10 mouse cellular contexts compared by ENCODE assay signal in the genomic region with DNA sequence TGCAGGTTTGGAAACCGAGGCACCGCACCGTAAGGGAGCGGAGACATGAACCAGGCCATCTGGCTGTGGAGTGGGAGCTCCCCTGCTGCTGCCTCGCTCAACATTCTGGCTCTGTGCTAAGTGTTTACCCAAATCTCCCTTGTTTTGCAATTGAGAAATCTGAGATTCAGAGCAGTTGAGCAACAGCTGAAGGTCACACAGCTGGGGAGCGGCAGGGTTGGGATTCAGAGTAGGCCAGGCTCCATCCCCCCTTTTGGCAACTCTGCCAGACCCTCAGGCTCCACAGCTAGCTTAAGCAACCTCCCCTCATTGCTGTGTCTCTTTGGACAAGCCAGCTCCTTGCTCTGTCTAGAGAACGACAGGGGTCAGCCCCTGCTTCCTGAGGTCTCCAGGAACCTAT. TPM values are rescaled to one million over a fixed set of nuclear protein-coding genes. Genes with fewer than 3 reads are reported as not detected.
DNase-seq lines count a peak whose midpoint lies in the region; ATAC-seq lines count a peak whose summit lies in the region.
"Had no signal": no experiment of that assay in that cellular context is flagged by ENCODE, and none has a peak within 500 bp of the region (broad histone marks: within the 10 kb centered on the region; RNA-seq: fewer than 3 reads in every experiment).

No protein-coding gene starts in this region.

- H3K4me2 ChIP-seq in embryonic facial prominence, embryonic 14.5 days (ENCODE audit: low read depth, low read length): no peak overlapping the region
- H3K4me2 ChIP-seq in hindbrain, embryonic 11.5 days (replicated peaks; ENCODE audit: low read depth, low read length): no peak overlapping the region
- H3K4me2 ChIP-seq: forebrain, embryonic 15.5 days; neural tube, embryonic 13.5 days had no signal

- H3K4me1 ChIP-seq in embryonic facial prominence, embryonic 14.5 days (ENCODE audit: control insufficient read depth, insufficient read depth, low read length): peaks cover 34% of the 10 kb centered on the region
- no peaks in the 10 kb centered on the region; the same call in 1 of the 2 replicates for H3K4me1 ChIP-seq in hindbrain, embryonic 11.5 days (replicated peaks; ENCODE audit: control insufficient read depth, insufficient read depth, low read length)

- 41% methylated on average over 7 of the region's 7 CpGs for WGBS in embryonic facial prominence, embryonic 14.5 days
- 62% methylated on average over 7 of the region's 7 CpGs for WGBS in hindbrain, embryonic 11.5 days

- no peak overlapping the region for H3K4me3 ChIP-seq in embryonic facial prominence, embryonic 14.5 days (ENCODE audit: low read depth, low read length)
- H3K4me3 ChIP-seq in hindbrain, embryonic 11.5 days (ENCODE audit: low read depth, low read length): no peak overlapping the region
- H3K4me3 ChIP-seq: forebrain, embryonic 15.5 days; neural tube, embryonic 13.5 days had no signal

- peak; percentile 40 for DNase-seq in layer of hippocampus, adult 11-12 months (ENCODE audit: low spot score)
- no peak for DNase-seq in layer of hippocampus, postnatal 25 days (ENCODE audit: extremely low spot score in 1 of 2, low spot score in 1 of 2)
- peak; percentile 55 for DNase-seq in WW6 (ENCODE audit: low read depth, low spot score)
- peak; percentile 80 for DNase-seq in embryonic facial prominence, embryonic 14.5 days (ENCODE audit: low spot score)
- peak; percentile 65 for DNase-seq in lung, postnatal 25 days (ENCODE audit: low spot score)
- DNase-seq in spleen, adult 18-20 months: no peak
- no peak for DNase-seq in hindbrain, embryonic 11.5 days (ENCODE audit: low spot score)

- H3K36me3 ChIP-seq in embryonic facial prominence, embryonic 14.5 days (ENCODE audit: control insufficient read depth, insufficient read depth, low read length): no peaks in the 10 kb centered on the region
- H3K36me3 ChIP-seq in hindbrain, embryonic 11.5 days (ENCODE audit: control insufficient read depth, insufficient read depth, low read length): no peaks in the 10 kb centered on the region
- H3K36me3 ChIP-seq: forebrain, embryonic 15.5 days; neural tube, embryonic 13.5 days had no signal

- H3K9me3 ChIP-seq in embryonic facial prominence, embryonic 14.5 days (ENCODE audit: control insufficient read depth, low read length): no peaks in the 10 kb centered on the region
- H3K9me3 ChIP-seq in hindbrain, embryonic 11.5 days (ENCODE audit: control insufficient read depth, low read length): no peaks in the 10 kb centered on the region
- H3K9me3 ChIP-seq: forebrain, embryonic 15.5 days; neural tube, embryonic 13.5 days had no signal

- H3K9ac ChIP-seq in embryonic facial prominence, embryonic 14.5 days (ENCODE audit: low read depth, low read length): no peak overlapping the region
- H3K9ac ChIP-seq in hindbrain, embryonic 11.5 days (ENCODE audit: low read depth, low read length): no peak overlapping the region
- H3K9ac ChIP-seq: forebrain, embryonic 15.5 days; neural tube, embryonic 13.5 days had no signal

- peak; percentile 38; the same call in 1 of the 2 replicates for ATAC-seq in embryonic facial prominence, embryonic 14.5 days (ENCODE audit: low read depth)
- ATAC-seq in megakaryocyte-erythroid progenitor cell, adult 5-6 weeks (replicated peaks; ENCODE audit: low FRiP score, low TSS enrichment, poor library complexity, severe bottlenecking): no peak
- ATAC-seq in hindbrain, embryonic 11.5 days (ENCODE audit: low FRiP score): no peak
- ATAC-seq: forebrain, embryonic 15.5 days had no signal

- H3K27me3 ChIP-seq in embryonic facial prominence, embryonic 14.5 days (replicated peaks; ENCODE audit: control insufficient read depth, insufficient read depth, low read length): no peaks in the 10 kb centered on the region
- H3K27me3 ChIP-seq in hindbrain, embryonic 11.5 days (ENCODE audit: control insufficient read depth, insufficient read depth, low read length): no peaks in the 10 kb centered on the region
- H3K27me3 ChIP-seq: forebrain, embryonic 15.5 days; neural tube, embryonic 13.5 days had no signal

- peak overlapping the region; percentile 74 for H3K27ac ChIP-seq in embryonic facial prominence, embryonic 14.5 days (replicated peaks; ENCODE audit: low read depth, low read length)
- H3K27ac ChIP-seq in hindbrain, embryonic 11.5 days (ENCODE audit: low read depth, low read length): no peak overlapping the region
- H3K27ac ChIP-seq: forebrain, embryonic 15.5 days; neural tube, embryonic 13.5 days had no signal

RNA-seq across cellular contexts. Expression of gene Ccr7, which starts 13.3 kb away (rescaled TPM):
- not detected for total RNA-seq in layer of hippocampus, postnatal 25 days (2021)
- polyA plus RNA-seq in embryonic facial prominence, embryonic 14.5 days (2014; fragmentation: Nextera tagmentation; extraction: Ambion mirVana): 0.33 and 0.50 TPM in 2 replicates
- 0.47 TPM in 1 of 2 replicates, not detected in the other for total RNA-seq in megakaryocyte-erythroid progenitor cell, adult 5-6 weeks (2014; fragmentation: Nextera tagmentation)
- not detected in 2 replicates for total RNA-seq in megakaryocyte-erythroid progenitor cell, adult 5-6 weeks (2017)
- polyA plus RNA-seq in hindbrain, embryonic 11.5 days (2014; fragmentation: Nextera tagmentation; extraction: Ambion mirVana): 0.17 and 0.31 TPM in 2 replicates
- polyA plus RNA-seq: forebrain, embryonic 15.5 days; neural tube, embryonic 13.5 days had no signal

RNA-seq across cellular contexts. Expression of gene Tns4, which starts 52.5 kb away (rescaled TPM):
- total RNA-seq in layer of hippocampus, postnatal 25 days (2021): not detected
- polyA plus RNA-seq in embryonic facial prominence, embryonic 14.5 days (2014; fragmentation: Nextera tagmentation; extraction: Ambion mirVana): 0.81 and 1.0 TPM in 2 replicates
- not detected in 2 replicates for total RNA-seq in megakaryocyte-erythroid progenitor cell, adult 5-6 weeks (2014; fragmentation: Nextera tagmentation)
- total RNA-seq in megakaryocyte-erythroid progenitor cell, adult 5-6 weeks (2017): not detected in 2 replicates
- 0.50 and 1.1 TPM in 2 replicates for polyA plus RNA-seq in hindbrain, embryonic 11.5 days (2014; fragmentation: Nextera tagmentation; extraction: Ambion mirVana)
- polyA plus RNA-seq: forebrain, embryonic 15.5 days had no signal

Comparison
In these comparisons a context has a peak if more than half of its experiments do, and no peak if none do; other contexts are left out.
1. DNase-seq: peak in layer of hippocampus, adult 11-12 months (single experiment), WW6 (single experiment), embryonic facial prominence, embryonic 14.5 days (single experiment) and lung, postnatal 25 days (single experiment); none in layer of hippocampus, postnatal 25 days (0 of 2), spleen, adult 18-20 months (0 of 2) and hindbrain, embryonic 11.5 days (single experiment).